Mouse (Mus musculus) limb, embryonic 12.5 days (tissue): ENCODE results near the gene Sec22a. TPM values are rescaled to one million over a fixed set of nuclear protein-coding genes. Genes with fewer than 3 reads are reported as not detected.
A peak's percentile ranks its signal among the peaks of the same experiment; 100 is the strongest.

Experiments used
- ATAC-seq: fragments of 200-750 bp; cut with Nextera tagmentation; 2 replicates; pipeline ENCODE4 v1.8.0; 2017; ENCODE audit warnings: low read depth, moderate TSS enrichment; ENCODE audit not compliant: insufficient number of reproducible peaks, insufficient read depth, low FRiP score, low TSS enrichment
- H3K27ac ChIP-seq: fragments of 300-500 bp; sonication (generic); 2 replicates; pipeline ENCODE4 v1.5.1; 2016; ENCODE audit warnings: mild to moderate bottlenecking, moderate library complexity
- H3K27me3 ChIP-seq: fragments of 300-500 bp; sonication (generic); 2 replicates; pipeline ENCODE4 v1.6.1; 2016; ENCODE audit warnings: mild to moderate bottlenecking, moderate library complexity
- H3K36me3 ChIP-seq: fragments of 300-500 bp; sonication (generic); 2 replicates; pipeline ENCODE4 v1.6.1; 2016; ENCODE audit warnings: mild to moderate bottlenecking, moderate library complexity
- H3K4me1 ChIP-seq: fragments of 300-500 bp; sonication (generic); replicated peaks from 2 replicates; pipeline ENCODE4 v1.6.1; 2016
- H3K4me2 ChIP-seq: fragments of 300-500 bp; sonication (generic); 2 replicates; pipeline ENCODE4 v1.6.1; 2016; ENCODE audit warnings: mild to moderate bottlenecking, moderate library complexity
- H3K4me3 ChIP-seq: fragments of 300-500 bp; sonication (generic); replicated peaks from 2 replicates; pipeline ENCODE4 v1.5.1; 2016; ENCODE audit warnings: mild to moderate bottlenecking
- H3K9ac ChIP-seq: fragments of 300-500 bp; sonication (generic); replicated peaks from 2 replicates; pipeline ENCODE4 v1.6.1; 2016; ENCODE audit warnings: mild to moderate bottlenecking, moderate library complexity
- H3K9me3 ChIP-seq: fragments of 300-500 bp; sonication (generic); 2 replicates; pipeline ENCODE4 v1.6.1; 2016; ENCODE audit warnings: mild to moderate bottlenecking, moderate library complexity
- WGBS: fragments of 180-500 bp; shearing (Covaris S2); methylation state at CpG from one replicate; pipeline ENCODE4 v1.1.7; 2016; 5-methylcytosine and 5-hydroxymethylcytosine counted together
- polyA plus RNA-seq: library from polyadenylated mRNA; unstranded; fragments of >200 nt; fragmentation: Nextera tagmentation; extraction: Ambion mirVana; gene quantifications from 2 replicates; pipeline ENCODE4 v1.2.1, GENCODE M21; 2016

Sec22a gene
- polyA plus RNA-seq = 39.1 and 42.2 TPM in 2 replicates

DNA sequence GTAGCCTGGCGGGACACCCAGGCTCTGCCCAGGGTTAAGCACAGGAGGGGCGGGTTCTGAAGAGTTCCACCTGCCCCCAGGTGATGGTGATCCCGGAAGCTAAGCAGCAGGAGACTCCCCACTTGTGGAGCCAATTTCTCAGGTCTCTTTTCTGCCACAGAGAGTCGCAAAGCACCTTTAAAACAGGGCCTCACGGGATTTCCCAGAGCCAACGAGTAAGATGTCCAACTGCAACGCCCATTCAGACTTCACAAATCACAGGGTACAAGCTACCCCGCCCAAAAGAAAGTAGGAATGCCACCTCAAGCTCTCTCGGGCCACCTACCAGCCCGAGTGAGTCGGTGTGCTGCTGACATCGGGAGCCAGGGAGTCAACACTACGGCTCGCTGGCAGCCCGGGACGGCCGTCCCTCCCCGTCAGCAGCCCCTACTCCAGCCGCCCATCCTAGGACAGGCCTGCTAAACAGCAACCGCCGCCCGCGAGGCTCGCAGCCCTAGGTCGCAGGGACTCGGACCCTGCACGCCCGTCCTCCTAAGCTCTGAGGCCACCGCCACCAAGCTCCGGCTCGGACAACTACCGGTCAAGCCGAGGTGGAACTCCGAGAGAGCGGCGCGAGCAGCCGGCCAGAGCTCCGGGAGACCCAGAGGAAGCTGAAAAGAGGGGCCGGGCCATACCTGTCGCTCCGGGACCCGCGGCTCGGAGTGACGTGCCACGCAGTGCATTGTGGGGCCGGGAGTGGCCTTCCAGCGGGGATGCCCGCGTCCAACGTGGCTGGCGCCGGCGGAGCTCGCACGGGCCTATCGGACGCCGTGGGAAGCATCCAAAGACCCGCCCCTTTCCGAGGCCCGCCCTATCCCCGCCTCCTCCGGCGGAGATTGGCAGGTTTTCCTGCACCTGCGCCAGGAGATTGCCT, at the start of gene Sec22a:
TSS of gene Sec22a (minus strand) at position 769 of the 913 bp plus-strand sequence.
- peak within 1 kb of the TSS; percentile 46 for H3K27ac ChIP-seq
- no peaks in the 10 kb centered on the region for H3K9me3 ChIP-seq
- H3K4me1 ChIP-seq = peaks cover 6% of the 10 kb centered on the region
- H3K4me3 ChIP-seq = peak within 1 kb of the TSS; percentile 85
- ATAC-seq = peak; percentile 99
- H3K9ac ChIP-seq = peak within 1 kb of the TSS; percentile 87
- no peaks in the 10 kb centered on the region for H3K27me3 ChIP-seq
- under 1% methylated on average over 67 of the region's 67 CpGs for WGBS
- H3K36me3 ChIP-seq = peaks cover 10% of the 10 kb centered on the region; the same call in 1 of the 2 replicates
- H3K4me2 ChIP-seq = peak within 1 kb of the TSS; percentile 79

DNA sequence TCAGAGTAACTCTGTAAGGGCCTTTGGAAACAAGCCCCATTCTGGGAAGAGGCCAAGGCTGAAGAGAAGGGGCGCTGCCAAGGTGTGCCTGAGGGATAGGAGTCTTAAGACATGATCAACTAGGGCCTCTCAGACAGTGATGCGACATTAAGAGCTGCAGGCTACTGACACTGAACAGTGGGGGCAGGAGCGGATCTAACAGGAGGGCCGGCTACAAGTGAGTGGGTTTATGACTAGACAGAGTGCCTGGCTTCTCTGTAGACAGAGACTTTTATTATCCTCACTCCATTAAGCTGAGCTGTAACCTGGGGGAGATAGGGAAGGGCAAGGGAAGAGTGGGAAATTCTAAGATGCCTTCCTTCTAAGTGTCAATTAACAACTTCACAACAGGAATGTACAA, 43.0 kb upstream of the Sec22a start:
- Histone ChIP-seq H3K9ac (no peak overlapping the region), H3K27ac (no peak overlapping the region), H3K4me1 (no peaks in the 10 kb centered on the region), H3K27me3 (no peaks in the 10 kb centered on the region), H3K36me3 (peaks cover 43% of the 10 kb centered on the region), H3K4me2 (no peak overlapping the region), H3K9me3 (no peaks in the 10 kb centered on the region), H3K4me3 (no peak overlapping the region)
- ATAC-seq = no peak
- WGBS = 35% methylated on average over 4 of the region's 4 CpGs

DNA sequence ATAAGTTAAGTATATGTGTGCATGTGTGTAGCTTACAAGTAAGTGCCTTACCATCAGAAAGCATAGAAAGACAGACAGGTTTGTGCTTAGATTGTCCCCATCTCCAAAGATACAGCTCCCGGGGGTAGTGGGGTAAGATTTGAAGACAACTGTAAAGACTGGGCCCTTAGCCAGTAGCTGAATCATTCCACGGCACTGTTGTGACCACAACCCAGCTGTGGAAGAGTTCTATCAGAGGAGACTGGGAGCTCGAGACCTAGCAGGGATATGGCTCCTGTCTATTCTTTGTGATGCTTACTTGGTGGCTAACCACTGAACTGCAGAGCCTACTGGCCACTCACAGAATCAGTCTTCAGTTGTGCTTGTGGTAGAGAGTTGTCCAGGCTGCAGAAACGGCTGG, 42.4 kb upstream of the Sec22a start:
- no peak overlapping the region for H3K9ac ChIP-seq
- whole genome bisulfite sequencing = 79% methylated on average over 4 of the region's 4 CpGs
- H3K27me3 ChIP-seq = no peaks in the 10 kb centered on the region
- no peak overlapping the region for H3K27ac ChIP-seq
- no peak overlapping the region for H3K4me2 ChIP-seq
- H3K4me1 ChIP-seq = no peaks in the 10 kb centered on the region
- ATAC-seq = no peak
- peaks cover 48% of the 10 kb centered on the region for H3K36me3 ChIP-seq
- no peak overlapping the region for H3K4me3 ChIP-seq
- H3K9me3 ChIP-seq = no peaks in the 10 kb centered on the region

- Histone ChIP-seq H3K9me3 (no peaks in the 10 kb centered on the region), H3K9ac (no peak overlapping the region), H3K36me3 (peaks cover 49% of the 10 kb centered on the region), H3K4me1 (no peaks in the 10 kb centered on the region), H3K27me3 (no peaks in the 10 kb centered on the region), H3K4me2 (no peak overlapping the region), H3K27ac (no peak overlapping the region), H3K4me3 (no peak overlapping the region)
- WGBS = 93% methylated on average over 14 of the region's 14 CpGs
- ATAC-seq = no peak
Observed at GRCm38 (mm10) chr16:35405348-35406080, 41.8 kb upstream of the Sec22a start.

GRCm38 (mm10) chr16:35404864-35405263, 41.1 kb upstream of the Sec22a start:
- WGBS = 77% methylated on average over 5 of the region's 5 CpGs
- Histone ChIP-seq H3K36me3 (peaks cover 49% of the 10 kb centered on the region), H3K9ac (no peak overlapping the region), H3K4me1 (no peaks in the 10 kb centered on the region), H3K27me3 (no peaks in the 10 kb centered on the region), H3K27ac (no peak overlapping the region), H3K4me2 (no peak overlapping the region), H3K4me3 (no peak overlapping the region), H3K9me3 (no peaks in the 10 kb centered on the region)
- ATAC-seq = no peak

DNA sequence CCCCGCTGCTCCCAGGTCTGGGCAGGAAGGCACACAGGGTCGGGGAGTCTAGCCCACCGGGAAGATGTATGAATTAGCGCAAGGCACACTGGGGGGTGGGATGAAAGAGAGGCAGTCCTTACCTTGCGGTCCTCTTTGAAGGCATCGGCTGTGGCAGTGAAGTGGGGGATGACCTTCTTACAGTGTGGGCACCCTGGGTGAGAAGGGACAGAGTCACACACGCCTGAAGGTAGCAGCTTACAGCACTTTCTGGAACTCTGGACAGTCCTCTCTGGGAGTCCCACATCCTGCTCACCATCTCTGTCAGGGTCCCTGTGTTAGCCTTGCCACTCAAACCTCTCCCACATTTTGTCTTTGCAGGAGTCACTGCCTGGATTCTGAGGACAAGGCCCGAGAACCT, 40.2 kb upstream of the Sec22a start:
- H3K9ac ChIP-seq = no peak overlapping the region
- 87% methylated on average over 8 of the region's 8 CpGs for WGBS
- H3K36me3 ChIP-seq = peaks cover 49% of the 10 kb centered on the region

GRCm38 (mm10) chr16:35403356-35403755, 39.6 kb upstream of the Sec22a start:
- H3K27ac ChIP-seq = no peak overlapping the region
- WGBS = 89% methylated on average over 9 of the region's 9 CpGs
- no peak overlapping the region for H3K4me3 ChIP-seq
- no peaks in the 10 kb centered on the region for H3K27me3 ChIP-seq
- H3K9ac ChIP-seq = no peak overlapping the region
- peaks cover 53% of the 10 kb centered on the region for H3K36me3 ChIP-seq
- H3K4me2 ChIP-seq = no peak overlapping the region
- ATAC-seq = no peak
- H3K4me1 ChIP-seq = no peaks in the 10 kb centered on the region
- H3K9me3 ChIP-seq = no peaks in the 10 kb centered on the region

More for the DNA sequence above, 40.2 kb upstream of the Sec22a start:
- no peak for ATAC-seq
- no peak overlapping the region for H3K27ac ChIP-seq
- H3K4me2 ChIP-seq = no peak overlapping the region
- H3K27me3 ChIP-seq = no peaks in the 10 kb centered on the region
- no peak overlapping the region for H3K4me3 ChIP-seq
- H3K9me3 ChIP-seq = no peaks in the 10 kb centered on the region
- no peaks in the 10 kb centered on the region for H3K4me1 ChIP-seq

GRCm38 (mm10) chr16:35392813-35393212, 29.1 kb upstream of the Sec22a start:
- WGBS = 81% methylated on average over 8 of the region's 8 CpGs
- H3K4me2 ChIP-seq = no peak overlapping the region
- H3K27ac ChIP-seq = no peak overlapping the region
- no peaks in the 10 kb centered on the region for H3K4me1 ChIP-seq
- H3K27me3 ChIP-seq = no peaks in the 10 kb centered on the region
- ATAC-seq = no peak
- H3K9me3 ChIP-seq = no peaks in the 10 kb centered on the region
- no peak overlapping the region for H3K4me3 ChIP-seq
- H3K9ac ChIP-seq = no peak overlapping the region
- H3K36me3 ChIP-seq = peaks cover 17% of the 10 kb centered on the region

DNA sequence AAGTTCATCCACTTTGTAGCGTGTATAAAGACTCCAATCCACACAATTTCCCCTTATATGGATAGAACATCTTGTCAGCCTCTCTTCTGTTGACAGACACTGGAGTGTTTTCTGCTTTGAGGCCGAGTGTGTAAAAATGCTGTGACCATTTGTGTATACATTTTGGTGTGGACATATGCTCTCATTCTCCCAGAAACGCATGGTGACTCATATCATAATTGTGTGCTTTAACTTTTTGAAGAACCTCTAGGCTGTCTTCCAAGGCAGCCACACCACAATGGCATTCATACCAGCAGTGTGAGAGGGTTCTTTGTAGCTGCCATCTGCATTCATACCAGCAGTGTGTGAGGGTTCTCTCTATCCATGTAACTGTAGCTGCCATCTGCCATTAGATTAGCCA, 21.9 kb upstream of the Sec22a start:
- Histone ChIP-seq H3K4me2 (no peak overlapping the region), H3K36me3 (no peaks in the 10 kb centered on the region), H3K4me1 (no peaks in the 10 kb centered on the region), H3K9me3 (no peaks in the 10 kb centered on the region), H3K4me3 (no peak overlapping the region), H3K27me3 (no peaks in the 10 kb centered on the region), H3K9ac (no peak overlapping the region), H3K27ac (no peak overlapping the region)
- 90% methylated on average over 3 of the region's 3 CpGs for WGBS
- ATAC-seq = no peak

- H3K9ac ChIP-seq = no peak overlapping the region
- H3K4me1 ChIP-seq = no peaks in the 10 kb centered on the region
- H3K27ac ChIP-seq = no peak overlapping the region
- no peaks in the 10 kb centered on the region for H3K9me3 ChIP-seq
- no peak for ATAC-seq
- H3K4me3 ChIP-seq = no peak overlapping the region
- WGBS = 71% methylated on average over 9 of the region's 9 CpGs
- no peaks in the 10 kb centered on the region for H3K27me3 ChIP-seq
- no peak overlapping the region for H3K4me2 ChIP-seq
- H3K36me3 ChIP-seq = no peaks in the 10 kb centered on the region
Observed at GRCm38 (mm10) chr16:35380048-35380447, 16.3 kb upstream of the Sec22a start.

GRCm38 (mm10) chr16:35379344-35379743, 15.6 kb upstream of the Sec22a start:
- Histone ChIP-seq H3K9ac (no peak overlapping the region), H3K4me2 (no peak overlapping the region), H3K4me1 (no peaks in the 10 kb centered on the region), H3K27ac (no peak overlapping the region), H3K36me3 (no peaks in the 10 kb centered on the region), H3K27me3 (no peaks in the 10 kb centered on the region), H3K4me3 (no peak overlapping the region), H3K9me3 (no peaks in the 10 kb centered on the region)
- no peak for ATAC-seq
- WGBS = 90% methylated on average over 3 of the region's 3 CpGs
